Mouse (Mus musculus) left cerebral cortex, adult 18-20 months (tissue): ENCODE measurements around the gene Fxn. TPM values are rescaled to one million over a fixed set of nuclear protein-coding genes. Genes with fewer than 3 reads are reported as not detected.
A peak's percentile ranks its signal among the peaks of the same experiment; 100 is the strongest.

Source experiments
- DNase-seq, 2 experiments: peaks; one replicate each; pipeline ENCODE4 v3.0.0; 2021 to 2022; ENCODE audit warnings: low spot score in 2 of 2, mixed read lengths in 1 of 2
- total RNA-seq, 2 experiments: library from RNA; stranded (reverse); gene quantifications; 2 replicates each; pipeline ENCODE4 v1.2.3; 2021

The Fxn gene
- total RNA-seq, 2 experiments from 2014 or later, result 7.7 to 9.2 TPM

GRCm38 (mm10) chr19:24301768-24302148 is 21.4 kb upstream of the Fxn start:
- DNase-seq, result no peak

DNA sequence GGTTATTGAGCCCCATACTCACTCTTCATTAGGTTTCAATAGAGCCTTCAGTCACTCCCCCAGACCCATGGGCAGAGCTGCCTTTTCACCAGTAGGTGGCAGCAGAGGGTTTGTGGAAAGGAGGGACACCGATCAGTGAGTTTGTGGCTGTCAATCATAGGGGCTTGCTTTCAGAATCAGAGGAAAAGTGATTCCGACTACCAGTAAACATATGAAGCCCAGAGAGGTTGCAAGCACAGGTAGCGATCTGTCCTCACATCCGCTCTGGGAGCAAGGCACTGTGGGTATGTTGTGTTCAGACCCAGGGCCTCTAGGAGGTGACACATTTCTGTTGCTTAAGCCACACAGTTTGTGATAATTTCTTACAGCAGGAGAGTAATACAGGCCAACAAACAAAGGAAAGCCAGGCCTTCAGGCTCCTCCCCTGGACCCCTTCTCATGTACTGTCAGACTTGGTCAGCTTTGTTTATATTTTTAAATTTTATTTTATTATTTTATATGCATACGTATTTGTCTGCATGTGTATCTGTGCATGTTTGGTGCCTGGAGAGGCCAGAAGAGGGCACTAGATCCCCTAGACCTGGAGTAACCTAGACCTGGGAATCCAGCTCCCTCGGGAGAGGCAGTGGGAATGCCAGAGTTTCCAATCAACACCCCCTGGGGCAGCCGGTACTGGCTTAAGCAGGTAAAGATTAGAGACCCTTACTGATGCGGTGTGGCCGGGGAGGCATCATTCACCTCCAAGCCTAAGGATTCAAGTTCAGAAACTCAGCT is 20.8 kb upstream of the Fxn start:
- DNase-seq, result peak; percentile 51 to 70

- no peak for DNase-seq
Observed at GRCm38 (mm10) chr19:24293537-24293936, 13.1 kb upstream of the Fxn start.

DNA sequence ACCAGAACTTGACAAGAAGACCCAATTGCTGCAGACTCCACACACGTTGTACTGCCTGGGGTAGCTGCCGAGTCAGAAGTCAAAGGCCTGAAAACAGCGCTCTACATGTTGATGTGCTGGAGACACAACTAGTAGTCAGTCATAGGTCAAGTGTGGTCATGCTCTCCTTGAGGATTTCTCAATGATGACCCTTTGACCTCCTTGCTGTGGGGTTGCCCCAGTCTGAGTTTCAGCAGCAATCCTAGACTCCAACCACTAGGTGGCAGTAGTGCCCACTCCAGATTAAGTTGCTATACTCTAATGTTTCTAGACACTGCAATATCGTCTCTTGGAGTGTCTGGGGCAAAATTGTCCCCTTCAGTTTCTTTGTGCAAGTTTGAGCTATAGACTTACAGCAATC is 3.8 kb upstream of the Fxn start:
- DNase-seq, result peak; percentile 27 to 52

DNA sequence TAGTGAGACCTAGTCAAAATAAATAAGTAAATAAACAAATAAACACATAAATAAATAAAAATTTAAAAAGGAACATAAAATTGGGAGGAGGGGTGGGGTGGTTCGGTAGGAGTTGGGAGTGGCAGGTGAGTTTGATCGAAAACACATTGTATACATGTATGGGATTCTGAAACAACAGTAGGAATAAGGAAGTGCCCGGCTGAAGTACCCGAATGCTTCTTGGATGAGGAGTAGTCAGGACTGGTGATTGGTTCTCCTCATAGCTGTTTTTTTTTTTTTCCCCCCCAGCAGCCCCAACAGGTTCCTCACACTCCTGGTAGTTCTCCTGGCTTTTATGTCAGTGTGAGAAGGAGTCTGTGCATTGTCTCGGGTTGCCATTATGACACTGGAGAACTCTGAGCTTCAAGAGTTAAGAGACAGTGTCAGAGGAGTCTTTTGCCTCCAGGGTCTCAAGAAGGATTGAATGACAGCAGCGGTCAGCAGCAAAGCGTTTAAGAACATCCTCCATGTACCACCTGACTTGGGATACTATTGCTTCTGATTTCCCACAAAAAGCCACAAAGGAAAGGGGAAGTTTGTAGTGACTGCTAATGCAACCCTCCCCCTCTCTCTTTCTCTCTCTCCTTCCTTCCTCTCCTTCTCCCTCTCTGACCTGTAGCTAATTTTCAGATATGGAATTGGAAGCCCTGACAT is 1.0 kb upstream of the Fxn start:
- no peak for DNase-seq

DNA sequence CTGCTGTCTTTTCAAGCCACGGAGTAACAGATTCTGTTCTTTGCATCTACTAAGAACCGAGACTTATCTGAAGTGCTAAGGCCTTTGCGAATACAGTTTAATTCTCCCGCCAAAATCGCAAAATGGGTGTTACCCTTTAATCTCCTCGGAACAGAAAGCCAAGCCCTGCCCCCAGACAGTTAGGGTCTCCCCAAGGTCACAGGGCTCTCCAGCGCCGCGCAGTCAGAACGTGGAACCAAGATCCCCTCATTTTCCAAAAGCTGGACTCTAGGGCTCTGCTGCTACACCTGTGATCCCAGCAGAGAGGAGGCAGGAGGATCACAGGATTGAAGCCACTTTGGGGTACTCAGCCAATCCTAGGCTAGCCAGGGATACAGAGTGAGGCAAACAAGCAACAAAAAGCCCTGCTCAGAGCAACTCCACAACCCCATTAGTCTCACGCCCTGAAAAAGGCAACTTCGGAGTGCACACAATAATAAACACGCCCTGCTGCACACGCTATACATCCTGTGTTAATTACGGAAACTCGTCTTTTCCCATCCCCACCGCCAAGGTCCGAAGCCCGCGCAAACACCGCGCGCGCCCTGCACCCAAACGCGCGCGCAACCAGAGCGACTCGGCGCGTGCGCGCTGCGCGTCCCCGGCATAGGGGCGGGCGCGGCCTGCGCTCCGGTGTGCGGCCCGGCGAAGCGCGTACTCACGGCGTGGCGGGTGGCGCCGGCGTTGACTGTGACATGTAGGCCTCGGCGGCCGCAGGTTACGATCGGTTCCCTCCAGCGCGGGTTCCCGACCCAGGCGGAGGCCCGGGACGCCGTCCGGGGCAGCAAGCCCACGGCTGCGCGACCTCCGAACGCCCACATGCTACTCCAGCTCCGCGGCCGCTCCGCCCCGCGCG is 452 bp downstream of the Fxn start:
- peak; percentile 71 to 81 for DNase-seq

DNA sequence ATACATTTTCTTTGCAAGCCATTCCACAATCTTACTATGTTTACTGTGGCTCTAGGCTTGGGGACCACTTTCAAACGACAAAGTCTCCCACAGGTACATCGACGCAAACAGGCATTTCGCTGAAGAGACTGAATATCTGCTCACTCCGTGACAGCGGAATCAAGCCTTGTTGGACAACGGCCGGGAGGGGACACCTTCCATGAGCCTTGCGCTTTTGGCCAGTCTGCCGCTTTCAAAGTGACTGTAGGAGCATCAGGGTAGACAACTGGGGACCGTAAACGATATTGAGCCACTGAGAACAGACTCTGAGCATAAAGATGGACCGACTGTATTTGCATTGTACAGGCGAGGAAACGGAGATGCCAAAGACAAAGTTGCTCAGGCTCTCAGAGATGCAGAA is 1.5 kb downstream of the Fxn start:
- DNase-seq, result no peak

GRCm38 (mm10) chr19:24274281-24274680 is 6.1 kb downstream of the Fxn start:
- no peak for DNase-seq

- peak; percentile 78 to 90 for DNase-seq
Observed at GRCm38 (mm10) chr19:24271746-24272426, 8.5 kb downstream of the Fxn start.

DNA sequence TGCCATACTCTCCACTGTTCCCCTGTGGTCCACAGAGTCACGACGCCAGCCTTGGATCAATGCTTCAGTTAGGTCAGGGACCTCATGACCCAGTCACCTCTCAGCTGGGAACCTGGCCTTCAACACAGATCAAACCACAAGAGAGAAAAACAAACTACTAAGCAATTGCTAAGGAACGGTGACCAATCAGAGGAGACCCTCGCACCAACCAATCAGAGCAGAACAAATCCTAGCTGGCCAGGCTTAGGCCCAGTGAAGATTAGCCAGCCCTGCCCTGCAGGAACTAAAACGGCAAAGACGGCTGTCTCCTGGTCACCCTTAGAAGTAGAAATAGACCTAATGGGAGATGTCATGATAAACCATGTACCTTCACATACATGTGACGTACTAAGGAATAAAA is 9.1 kb downstream of the Fxn start:
- peak in 1 of 2 experiments; percentile 12 for DNase-seq

GRCm38 (mm10) chr19:24268531-24268930 is 11.9 kb downstream of the Fxn start:
- DNase-seq, result no peak

- DNase-seq, result no peak
Observed at GRCm38 (mm10) chr19:24266046-24266830, 14.2 kb downstream of the Fxn start.

DNA sequence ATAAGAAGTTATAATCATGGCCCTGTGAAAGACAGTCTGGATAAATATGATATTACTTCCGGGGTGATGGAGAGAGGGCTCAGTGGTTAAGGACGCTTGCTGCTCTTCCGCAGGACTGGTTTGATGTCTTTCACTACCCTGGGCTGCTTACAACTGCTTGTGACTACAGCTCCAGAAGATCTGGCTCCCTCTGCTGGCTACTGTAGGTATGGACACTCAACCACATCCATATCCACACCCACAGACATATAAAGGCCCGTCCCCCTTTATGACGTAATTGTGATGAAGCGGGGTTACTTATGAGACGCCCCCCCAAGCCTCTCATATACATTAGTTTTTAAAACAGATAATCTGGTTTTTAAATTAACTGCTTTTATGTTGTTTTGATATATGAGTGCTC is 15.4 kb downstream of the Fxn start:
- DNase-seq, result peak; percentile 85 to 88

DNA sequence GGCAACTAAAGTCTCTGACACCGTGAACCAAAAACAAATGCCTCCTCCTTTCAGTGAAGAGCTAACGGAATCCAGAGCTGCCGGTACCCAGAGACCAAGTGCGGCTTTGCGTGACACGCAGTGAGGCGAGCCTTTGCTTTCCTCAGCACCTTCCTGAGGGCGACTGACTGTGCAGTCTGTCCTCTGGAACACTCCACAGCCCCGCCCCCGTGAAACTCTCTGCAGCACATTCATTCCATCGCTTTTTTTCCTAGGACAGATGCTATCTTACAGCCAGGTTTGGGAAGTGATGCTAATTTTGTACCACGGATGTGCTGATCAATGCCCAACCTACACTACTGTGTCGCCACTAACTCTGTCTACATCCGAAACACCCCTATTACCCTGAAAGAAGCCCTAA is 17.7 kb downstream of the Fxn start:
- no peak for DNase-seq

DNA sequence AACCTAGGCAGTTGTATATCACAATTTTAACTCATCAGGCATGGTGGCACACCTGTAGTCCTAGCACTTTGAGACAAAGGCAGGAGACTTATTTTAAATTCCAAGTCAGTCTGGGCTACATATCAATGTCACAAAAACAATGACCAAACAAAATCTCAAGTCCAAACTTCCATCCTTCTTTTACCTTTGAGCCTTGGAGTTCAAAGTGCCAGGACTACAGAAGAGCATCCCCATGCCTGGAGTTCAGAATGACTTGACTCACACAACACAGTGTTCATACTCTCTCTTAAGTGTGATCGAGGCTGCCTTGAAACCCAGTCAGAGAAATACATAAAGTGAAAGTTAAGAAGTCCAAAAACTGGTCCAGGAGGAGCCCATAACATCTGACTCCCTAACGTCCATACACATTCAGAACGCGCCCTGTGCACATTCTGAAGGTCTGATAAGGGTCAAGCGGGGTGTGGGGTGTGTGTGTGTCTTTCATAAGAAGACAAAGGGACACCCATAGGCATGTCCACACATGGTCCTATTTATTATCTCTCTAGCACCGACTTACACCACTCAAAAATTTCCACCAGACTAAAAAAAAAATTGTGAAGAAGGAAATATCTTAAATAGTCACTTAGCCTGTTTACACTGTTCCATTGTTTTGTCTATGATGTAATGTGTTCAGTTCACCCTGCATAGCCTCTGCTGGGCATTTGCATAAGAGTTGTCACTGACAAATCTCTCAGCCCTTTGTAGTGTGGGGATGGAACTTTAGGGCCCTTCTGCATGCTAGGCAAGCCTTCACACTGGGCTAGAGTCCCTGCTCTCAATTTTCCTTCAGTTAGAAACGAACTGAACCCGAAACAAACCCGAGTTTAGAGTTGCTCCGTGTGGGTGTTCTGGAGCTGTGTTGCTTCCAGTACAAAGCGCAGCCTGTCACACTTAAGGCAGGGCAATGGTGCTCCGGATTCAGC is 20.7 kb downstream of the Fxn start:
- no peak for DNase-seq

DNA sequence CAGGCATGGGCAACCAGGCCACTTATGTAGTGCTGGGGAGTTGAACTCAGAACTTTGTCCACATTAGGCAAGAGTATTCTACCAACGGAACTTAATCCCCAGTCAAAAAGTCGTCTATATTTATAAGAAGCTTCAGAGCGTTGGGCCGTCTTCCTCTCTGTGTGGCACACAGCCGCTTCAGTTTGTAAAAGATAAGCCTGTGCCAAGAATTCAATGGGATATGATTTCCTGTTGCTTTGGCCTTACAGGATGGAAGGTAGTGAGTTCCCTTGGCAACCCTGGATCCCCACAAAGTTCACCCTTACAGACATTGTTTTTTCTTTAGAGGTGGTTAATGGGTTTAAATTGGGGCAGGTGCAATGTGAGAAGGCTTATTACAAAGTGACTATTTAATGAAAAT is 22.0 kb downstream of the Fxn start:
- DNase-seq, result no peak

- no peak for DNase-seq
Observed at GRCm38 (mm10) chr19:24257962-24258361, 22.4 kb downstream of the Fxn start.

- no peak for DNase-seq
Observed at GRCm38 (mm10) chr19:24253657-24254260, 26.6 kb downstream of the Fxn start.

DNA sequence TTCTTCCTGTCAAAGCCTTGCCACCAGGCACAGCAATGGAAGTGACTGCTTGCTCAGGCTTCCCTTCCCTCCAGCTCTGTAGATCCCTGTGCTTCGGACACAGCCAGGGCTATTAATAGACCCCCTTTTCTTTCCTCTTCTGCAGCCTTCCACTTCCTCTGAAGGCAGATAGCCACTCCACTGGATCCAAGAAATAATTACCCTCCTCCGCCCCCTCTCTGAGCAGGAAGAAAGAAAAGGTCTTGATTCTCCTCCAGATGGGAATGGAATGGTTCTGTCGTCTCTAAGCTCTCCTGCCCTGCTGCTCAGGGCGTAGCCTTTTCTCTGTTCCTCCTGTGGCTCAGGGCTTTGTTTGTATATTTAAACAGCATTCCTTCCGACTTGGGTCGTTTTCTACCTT is 28.5 kb downstream of the Fxn start:
- DNase-seq, result no peak
